Mouse (Mus musculus) 3T3-L1 (cell line): Measurements from ENCODE around the gene Gbgt1.
"Not testable (repeated sequence)": the region's sequence is repeated elsewhere in the genome, so short reads cannot be mapped to it uniquely, and the experiment has no call there.

Experiments used
- DNase-seq: peaks from one replicate; pipeline ENCODE4 v3.0.0-alpha.2; 2015; ENCODE audit warnings: low read depth, low spot score

Gene Gbgt1

DNA sequence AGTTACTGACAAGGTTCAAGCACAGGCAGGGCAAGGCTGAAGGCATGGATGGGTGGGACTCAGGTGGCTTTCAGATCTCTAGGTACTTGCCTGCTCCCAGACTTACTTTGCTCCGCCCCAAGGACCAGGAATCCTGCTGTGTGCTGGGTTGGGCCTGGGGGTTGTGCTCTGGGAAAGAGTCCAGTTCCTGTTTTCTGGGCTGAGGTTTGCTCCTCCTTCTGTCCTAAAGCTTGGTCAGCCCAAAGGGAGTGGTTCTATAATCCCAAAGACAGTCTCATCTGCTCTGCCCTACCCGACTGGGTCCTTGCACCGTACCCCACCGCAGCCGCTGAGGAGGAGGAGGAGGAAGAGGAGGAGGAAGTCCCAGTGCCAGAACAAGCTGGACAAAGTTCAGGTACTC is at the start of gene Gbgt1:
Gbgt1 (plus strand) TSS at position 221 of the 400 bp plus-strand sequence.
- DNase-seq = peak; percentile 17

DNA sequence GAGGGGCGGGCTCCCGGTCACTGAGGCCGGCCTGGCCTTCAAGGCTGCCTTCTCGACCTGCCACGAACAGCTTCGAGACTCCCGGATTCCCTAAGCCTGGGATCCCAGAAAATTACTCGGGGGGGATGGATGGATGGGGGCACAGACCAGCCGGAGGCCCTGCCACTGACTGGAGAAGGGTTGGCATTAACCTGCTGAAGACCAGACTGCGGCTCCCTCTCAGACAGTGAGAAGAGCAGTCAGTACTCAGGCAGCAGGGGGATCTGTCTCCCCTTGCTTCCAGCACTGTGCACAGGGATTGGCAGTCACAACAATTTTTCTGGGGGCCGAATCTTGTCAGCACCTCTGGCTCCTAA is 49.4 kb upstream of the Gbgt1 start:
- no peak for DNase-seq

DNA sequence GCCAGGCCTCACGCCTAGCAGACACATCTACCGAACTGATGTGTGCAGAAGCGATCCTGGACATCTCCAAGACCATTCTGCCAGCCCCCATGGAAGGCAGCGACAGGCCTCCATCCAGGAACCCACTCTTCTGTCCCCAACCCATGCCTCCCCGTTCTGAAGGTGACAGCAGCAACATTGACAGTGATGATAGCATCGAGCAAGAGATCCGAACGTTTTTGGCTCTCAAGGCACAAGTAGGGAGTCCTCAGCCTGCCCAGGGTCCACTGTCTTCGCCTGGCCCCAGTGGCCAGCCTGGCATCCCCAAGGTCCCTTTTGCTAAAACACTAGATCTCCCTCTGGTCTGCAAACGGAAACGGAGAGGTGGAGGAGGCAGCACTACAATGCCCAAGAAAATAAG is 45.0 kb upstream of the Gbgt1 start:
- no peak for DNase-seq

DNA sequence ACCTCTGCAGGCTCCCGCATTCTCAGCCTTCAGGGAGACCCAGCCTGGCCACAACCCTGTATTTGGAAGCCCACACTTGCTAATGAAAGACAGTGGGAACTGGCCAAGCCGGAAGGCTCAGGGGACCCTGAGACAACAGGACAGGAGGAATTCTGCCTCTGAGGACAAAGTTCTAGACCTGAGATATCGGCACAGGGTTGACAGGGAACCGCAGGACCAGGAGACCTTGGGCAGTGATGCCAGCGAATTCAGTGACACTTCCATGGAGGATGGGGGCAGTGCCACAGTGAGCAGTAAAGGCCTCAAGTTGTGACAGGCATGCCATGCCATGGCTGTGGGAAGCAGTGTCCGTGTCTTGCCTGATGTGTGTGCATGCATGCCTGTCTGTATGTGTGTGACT is 43.2 kb upstream of the Gbgt1 start:
- DNase-seq = no peak

DNA sequence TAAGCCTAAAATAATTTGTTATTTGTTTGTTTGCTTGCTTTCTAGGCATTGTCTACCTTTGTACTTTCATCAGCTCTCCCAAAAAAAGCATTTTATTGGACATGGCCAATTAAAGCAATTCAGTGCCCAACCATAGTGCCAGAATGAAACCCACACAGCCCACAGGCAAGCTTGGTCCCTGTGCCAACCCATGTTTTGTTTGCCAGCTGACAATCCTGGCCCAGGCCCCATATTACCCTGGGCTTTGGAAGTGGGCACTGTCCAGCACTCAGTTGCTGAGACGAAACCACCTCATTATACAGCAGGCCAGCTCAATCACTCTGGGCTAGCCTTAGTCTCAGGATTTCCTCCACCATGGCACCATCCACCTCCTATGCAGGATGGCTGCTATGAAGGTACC is 40.1 kb upstream of the Gbgt1 start:
- DNase-seq = no peak

DNA sequence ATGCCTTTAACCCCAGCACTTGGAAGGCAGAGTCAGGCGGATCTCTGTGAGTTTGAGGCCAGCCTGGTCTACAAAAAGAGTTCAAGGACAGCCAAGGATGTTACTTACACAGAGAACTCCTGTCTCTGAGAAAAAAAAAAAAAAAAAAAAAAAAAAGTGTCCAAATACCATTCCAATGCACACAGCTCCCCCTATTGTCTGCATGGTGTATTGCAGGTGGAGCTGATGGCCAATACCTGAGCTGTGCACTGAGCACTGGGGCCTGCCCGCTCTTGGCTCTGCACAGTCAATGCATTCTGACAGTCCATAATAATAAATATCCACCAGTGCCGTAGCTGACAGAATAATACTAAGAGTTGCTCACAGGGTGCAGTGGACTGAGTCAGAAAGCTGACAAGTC is 32.8 kb upstream of the Gbgt1 start:
- DNase-seq = peak; percentile 81

DNA sequence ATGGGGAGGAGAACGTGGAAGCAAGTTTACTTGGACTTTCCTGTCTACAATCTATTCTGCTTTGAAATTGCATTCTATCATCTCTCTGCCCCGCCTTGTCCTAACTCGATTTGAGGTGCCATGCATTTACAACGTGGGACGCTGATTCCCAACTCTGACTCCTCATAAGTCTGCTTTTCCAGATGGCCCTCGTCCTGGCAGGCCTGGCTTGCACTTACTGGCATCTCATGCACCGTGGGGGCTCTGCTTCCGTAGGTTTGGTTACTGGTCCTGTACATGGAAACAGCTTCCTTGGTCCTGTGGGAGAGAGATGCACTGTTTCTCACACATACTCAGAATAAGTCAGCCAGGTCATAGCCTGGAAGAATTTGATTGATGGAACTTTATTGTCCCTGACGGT is 31.8 kb upstream of the Gbgt1 start:
- DNase-seq = no peak

DNA sequence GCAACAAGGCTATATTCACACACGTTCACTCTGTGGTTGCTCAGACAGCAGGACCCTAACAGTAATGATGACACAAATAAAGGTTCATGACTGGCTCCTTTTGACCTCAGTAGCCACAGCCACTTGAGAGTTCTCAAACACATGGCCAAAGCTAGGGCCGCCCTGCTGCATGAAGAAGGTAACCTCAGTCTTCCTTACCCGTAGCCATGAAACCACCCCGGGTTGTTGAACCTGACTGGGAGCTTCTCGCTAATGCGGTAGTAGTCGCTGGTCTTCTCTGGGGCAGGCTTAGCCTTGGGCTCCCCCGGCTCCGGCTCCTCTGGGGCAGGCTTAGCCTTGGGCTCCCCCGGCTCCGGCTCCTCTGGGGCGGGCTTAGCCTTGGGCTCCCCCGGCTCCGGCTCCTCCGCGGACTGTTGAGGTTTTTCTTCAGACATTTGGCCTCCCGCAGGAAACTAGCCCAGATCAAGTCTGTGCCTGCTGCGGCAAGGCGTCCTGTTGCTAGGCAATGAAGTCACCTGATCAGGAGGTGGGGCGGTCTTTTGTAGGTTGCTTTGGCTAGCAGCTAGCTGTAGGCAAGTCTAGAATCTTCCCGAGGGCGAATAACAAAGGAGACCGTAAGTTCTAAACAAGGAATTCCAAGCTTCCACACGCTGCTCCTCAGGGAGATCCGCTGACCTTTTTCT is 30.7 kb upstream of the Gbgt1 start, which contains the start of gene 1700007K13Rik:
1700007K13Rik (minus strand) TSS at position 497 of the 683 bp plus-strand sequence.
- DNase-seq = peak; percentile 24

DNA sequence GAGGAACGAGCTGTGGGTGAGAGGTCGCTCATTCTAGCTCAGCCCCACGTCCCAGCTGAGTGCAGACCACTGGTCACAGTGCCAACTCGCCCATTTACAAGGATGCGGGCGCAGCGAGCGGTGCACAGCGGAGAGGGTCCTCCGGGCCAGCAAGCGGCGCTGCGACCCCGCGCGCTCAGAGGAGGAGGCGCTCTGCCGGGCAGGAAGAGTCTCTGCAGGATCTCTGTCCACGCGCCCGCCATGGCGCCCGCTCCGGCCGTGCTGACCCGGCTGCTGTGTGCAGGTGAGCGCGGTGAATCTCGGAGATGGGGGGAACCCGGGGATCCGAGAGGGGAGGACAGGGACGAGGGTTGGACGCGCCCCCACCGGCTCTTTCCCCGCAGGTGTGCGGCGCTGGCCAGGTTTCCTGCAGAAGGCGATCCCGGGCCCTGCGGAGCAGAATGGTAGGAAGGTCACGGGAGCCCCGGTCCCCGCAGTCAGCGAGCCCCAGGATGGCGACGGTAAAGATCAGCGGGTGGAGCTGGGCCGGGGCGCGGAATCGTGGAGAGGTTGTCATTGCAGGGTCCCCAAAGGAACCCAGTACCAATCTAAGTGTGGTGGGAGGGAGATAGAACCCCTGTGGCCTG is 28.7 kb upstream of the Gbgt1 start, which contains the start of gene Mrps2:
Mrps2 (plus strand) TSS at position 207 of the 626 bp plus-strand sequence.
- DNase-seq = peak; percentile 80

DNA sequence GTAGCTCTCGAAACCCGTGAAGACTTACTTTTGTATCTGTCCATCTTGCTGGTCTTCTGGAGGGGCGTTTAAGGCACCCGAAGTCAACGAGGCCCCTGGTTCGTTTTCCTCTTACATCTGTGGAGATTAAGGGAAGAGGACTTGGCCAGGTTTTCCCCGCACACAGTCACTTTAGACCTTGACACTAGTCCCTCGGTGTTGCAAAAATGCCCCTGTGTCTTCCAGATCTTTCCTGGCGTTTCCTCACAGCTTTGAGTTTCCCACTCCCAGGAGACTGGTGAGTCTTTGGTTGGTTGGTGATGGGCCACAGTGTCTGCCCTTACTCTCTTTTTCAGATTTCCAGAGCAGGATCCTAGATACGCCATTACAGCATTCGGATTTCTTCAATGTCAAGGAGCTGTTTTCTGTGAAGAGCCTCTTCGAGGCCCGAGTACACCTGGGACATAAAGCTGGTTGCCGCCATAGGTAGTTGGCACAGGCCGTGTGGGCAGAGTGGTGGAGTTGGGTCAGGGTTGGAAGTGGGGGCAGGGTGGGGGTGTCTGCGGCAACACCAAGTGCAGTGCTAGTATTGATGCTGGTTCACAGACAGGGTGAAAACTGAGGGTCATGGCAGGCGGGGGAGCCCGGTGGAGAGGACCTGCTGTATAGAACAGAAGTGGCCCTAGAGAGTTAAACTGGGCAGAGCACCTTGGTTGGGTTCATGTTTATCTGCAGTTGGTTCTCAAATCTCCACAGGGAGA is 28.0 kb upstream of the Gbgt1 start:
- DNase-seq = peak; percentile 22

DNA sequence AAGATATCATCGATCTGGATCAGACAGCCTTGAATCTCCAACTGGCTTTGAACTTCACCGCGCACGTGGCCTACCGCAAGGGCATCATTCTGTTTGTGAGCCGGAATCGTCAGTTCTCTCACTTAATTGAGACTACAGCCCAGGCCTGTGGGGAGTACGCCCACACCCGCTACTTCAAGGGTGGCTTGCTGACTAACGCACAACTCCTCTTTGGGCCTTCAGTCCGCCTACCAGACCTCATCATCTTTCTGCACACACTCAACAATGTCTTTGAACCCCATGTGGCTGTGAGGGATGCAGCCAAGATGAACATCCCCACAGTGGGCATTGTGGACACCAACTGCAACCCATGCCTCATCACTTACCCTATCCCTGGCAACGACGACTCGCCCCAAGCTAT is 27.2 kb upstream of the Gbgt1 start:
- no peak for DNase-seq

DNA sequence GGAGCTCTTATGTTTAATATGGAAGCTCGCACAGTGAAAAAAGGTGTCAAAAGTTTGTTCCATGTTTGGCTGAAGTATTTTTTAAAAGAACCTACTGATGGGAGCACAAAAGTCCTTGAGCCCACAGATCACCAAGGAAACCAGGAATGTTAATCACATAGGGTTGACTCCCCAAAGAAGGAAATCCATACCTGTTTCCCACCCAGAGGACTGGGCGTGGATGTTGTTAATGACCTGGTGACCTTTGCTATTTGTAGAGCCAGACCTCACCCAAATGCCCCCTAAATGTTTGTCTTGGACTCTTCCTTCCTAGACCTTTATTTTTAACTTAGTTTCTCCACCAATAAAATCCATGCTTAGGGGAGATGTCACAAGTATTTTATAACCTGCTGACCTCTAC is 26.1 kb upstream of the Gbgt1 start:
- no peak for DNase-seq

DNA sequence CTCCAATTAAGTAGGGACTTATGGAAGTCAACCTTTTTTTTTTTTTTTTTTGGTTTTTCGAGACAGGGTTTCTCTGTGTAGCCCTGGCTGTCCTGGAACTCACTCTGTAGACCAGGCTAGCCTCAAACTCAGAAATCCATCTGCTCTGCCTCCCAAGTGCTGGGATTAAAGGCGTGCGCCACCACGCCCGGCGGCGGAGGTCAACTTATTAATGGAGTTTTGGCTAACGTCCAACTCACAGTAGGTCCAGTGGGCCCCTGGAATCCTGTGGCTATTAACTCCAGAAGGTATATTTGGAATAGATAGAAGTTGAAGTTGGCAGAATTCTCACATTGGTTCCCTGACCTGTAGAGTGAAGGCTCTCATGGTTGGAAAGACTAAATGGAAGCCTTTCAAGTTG is 24.7 kb upstream of the Gbgt1 start:
- not testable (repeated sequence) for DNase-seq

DNA sequence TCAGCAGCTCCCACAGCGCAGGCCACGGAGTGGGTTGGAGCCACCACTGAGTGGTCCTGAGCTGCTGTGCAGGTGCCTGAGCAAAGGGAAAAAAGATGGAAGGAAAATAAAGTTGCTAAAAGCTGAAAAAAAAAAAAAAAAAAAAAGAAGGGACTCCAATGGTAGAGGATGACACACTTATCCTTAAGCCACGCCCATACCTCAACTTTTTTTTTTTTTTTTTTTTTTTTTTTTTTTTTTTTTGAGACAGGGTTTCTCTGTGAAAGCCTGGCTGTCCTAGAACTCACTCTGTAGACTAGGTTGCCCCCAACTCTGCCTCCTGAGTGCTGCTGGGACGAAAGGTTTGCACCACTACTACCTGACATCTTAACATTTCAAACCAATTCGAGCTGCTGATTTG is 18.7 kb upstream of the Gbgt1 start:
- not testable (repeated sequence) for DNase-seq

DNA sequence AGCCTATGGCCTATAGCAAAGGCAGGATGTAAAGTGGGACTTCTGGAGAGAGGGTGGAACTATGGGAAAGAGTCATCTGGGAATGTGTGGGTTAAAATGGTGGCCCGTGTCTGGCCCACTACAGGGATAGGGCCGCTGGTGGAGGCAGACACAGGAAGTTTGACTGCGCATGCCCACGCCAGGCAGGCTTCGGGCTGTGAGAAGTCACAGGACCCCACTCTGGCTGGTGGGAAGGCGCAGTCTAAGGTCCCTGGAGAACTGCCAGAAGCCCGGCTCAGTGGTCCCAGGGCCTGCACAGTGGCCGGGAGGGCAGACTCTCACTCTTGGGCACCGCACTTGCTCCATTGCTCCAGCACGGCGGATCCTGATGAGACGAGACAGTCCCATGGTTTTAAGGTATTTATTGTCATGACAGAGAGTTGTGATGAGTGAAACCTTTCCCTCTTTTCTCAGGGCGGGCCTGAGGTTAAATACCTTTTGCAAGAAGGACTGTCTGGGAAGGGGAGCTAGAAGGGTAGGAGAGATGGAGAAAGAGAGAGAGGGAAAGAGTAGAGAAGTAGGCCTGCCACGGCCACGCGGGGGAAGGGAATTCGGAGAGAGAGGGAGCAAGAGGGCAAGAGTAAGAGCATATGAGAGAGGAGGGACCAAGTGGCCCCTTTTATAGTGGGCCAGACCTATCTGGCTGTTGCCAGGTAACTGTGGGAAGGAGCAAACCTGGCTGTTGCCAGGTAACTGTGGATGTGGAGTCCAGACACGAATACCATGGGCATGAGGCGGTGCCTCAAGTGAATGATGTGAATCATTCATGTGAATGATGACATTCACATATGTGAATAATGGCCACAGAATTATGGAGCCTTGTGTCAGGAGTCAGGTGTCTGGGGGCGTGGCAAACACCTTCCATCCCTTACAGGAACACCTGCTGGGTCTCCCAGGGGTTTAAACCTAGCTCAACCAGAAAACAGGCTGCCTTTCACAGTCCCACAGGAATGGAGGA is 17.2 kb upstream of the Gbgt1 start:
- DNase-seq = no peak

DNA sequence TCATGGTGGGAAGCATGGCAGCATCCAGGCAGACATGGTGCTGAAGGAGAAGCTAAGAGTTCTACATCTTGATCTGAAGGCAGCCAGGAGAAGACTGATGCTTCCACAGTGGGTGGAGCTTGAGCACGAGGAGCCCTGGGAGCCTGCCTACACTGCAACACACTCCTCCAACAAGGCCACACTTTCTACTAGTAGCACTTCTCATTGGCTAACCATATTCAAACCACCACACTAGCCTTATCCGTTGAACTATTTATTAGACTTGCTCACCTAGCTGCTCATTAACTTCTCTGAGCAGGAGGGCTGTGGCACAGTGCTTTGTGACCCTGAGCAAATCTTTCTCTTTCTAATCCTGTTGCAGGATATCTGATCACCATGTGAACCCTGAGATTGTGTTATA is 12.8 kb upstream of the Gbgt1 start:
- no peak for DNase-seq

DNA sequence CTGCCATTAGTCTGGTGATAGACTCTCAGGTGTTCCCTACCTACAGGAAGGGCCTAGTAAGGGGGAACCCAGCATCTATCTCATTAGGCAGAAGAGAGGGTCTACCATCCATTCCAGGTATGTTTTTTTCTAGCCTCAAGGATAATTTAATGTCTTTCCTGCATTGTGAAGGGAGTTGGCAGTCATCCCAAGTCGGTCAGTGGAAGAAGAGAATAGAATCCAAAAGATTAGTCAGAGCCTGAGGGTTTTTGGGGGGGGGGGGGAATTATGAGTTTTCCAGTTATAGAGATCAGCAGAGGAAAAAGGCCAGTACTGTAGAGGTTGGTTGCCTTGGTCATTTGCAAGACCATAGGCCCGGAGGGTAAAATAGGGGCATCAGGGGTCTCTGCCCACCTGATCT is 2.2 kb upstream of the Gbgt1 start:
- peak; percentile 67 for DNase-seq

DNA sequence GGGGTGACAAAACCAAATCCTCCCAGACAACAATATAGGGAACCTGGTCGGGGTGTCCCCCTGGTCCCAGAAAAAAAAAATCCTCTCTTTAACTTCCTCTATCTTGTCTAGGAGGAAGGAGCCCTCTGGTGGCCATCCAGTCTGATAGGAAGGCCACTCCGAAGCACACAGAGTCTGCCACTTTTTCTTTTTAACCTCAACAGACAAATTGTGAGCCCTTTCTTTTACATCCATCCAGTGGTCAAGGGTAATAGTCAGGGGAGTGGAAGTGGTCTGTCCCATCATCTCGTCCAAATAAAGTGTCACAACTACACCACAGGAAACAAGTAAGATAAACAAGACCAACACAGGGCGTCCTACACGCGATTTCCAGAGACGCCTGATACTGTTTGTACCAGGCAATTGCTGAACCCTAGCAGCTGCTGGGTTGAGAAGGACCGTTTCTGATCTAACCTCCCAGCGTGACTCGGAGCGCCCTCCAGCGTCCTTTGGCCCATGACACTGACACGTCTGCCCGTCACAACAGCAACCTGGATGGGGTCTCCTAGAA is 1.4 kb upstream of the Gbgt1 start:
- peak; percentile 29 for DNase-seq

DNA sequence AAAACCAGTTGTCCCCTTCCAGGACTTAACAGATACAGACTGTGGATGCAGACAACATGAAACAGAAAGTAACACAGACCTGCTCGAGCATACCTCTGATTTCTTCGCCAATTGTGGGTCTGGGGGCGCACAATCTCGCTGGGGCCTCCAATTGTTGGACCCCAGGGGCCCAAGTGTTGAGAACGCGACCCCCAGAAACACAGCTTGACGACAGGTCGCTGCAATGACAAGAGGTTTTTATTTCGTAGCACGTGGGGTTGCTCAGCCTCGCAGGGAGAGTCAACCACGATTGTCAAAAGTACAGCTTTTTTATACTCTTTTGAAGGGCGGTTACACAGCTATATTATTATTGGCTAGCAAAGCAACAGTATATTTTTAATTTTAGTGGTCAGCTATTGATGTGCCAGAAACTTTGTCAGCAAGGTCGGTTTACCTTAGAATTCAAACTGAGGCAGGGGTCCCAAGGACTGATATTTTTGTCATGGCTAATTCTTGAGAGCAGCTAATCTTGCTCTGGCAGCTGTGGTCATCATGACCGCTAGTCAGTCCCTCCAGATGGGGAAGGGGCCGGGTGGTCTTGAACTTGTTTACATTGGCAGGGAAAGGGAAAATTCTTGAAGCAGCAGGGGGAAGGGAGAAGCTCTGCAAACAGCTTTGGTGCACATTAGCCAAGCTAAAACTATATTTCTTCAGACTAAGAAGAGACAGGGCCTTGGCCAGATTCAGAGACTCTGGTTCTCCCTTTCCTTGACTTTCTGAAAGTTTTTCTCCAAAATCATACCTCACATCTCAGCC is 693 bp upstream of the Gbgt1 start:
- DNase-seq = no peak

DNA sequence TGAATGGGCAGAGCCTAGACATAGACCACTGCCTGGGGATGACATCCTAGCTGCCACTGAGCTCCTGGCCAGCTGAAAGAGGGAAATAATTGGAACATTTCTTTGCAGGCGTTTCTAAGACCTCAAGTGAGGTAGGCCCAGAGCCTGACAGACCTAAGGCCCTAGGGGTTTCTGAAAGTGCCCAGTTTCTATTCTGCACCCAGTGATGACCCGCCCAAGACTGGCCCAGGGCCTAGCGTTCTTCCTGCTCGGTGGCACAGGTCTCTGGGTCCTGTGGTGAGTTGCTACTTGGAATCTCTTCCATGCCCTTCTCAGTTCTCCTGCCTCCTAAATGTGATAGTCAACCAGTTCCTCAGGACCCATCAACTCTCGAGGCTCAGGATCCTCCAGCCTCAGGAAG is 870 bp downstream of the Gbgt1 start:
- DNase-seq = no peak
